12 mouse cellular contexts compared by ENCODE assay signal in the genomic region with DNA sequence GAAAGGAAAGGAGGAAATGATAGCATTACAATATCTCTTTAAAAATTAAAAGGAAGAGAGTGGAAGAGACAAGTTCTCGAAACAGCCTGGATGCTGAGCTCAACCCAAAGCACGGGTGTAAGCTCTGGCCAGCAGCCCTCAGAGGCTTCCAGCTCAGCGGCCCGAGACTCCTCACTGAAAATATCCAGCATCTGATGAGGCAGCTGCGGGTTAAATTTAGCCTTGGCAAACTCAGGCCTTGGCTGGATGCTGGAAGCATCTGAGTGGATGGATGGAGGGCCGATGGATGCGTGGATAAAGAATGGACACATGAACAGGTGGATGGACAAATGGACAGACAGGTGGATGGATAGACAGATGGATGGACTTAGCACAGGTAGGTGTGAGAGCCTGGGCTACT. TPM values are rescaled to one million over a fixed set of nuclear protein-coding genes. Genes with fewer than 3 reads are reported as not detected.
DNase-seq lines count a peak whose midpoint lies in the region; ATAC-seq and TF ChIP-seq lines count a peak whose summit lies in the region.
"Had no signal": no experiment of that assay in that cellular context is flagged by ENCODE, and none has a peak within 500 bp of the region (broad histone marks: within the 10 kb centered on the region; RNA-seq: fewer than 3 reads in every experiment).

No protein-coding gene starts in this region.

- no peaks in the 10 kb centered on the region for H3K36me3 ChIP-seq in midbrain, embryonic 13.5 days
- H3K36me3 ChIP-seq in midbrain, postnatal 0 days (ENCODE audit: insufficient read depth, low read length) = no peaks in the 10 kb centered on the region
- H3K36me3 ChIP-seq: limb, embryonic 15.5 days had no signal

- TF ChIP-seq CTCF in cerebellum, adult 2 months (IDR thresholded peaks at IDR 0.05; ENCODE audit: borderline replicate concordance, insufficient read depth, low read depth, low read length) = no peak
- TF ChIP-seq CTCF in midbrain, postnatal 0 days (IDR thresholded peaks at IDR 0.05) = no peak

- H3K27me3 ChIP-seq in cerebellum, adult 2 months (ENCODE audit: control insufficient read depth, insufficient read depth, low read length) = no peaks in the 10 kb centered on the region
- H3K27me3 ChIP-seq in midbrain, embryonic 13.5 days = no peaks in the 10 kb centered on the region
- 0 out of 2 replicates have a peak, but pooled peaks cover 3% of the 10 kb centered on the region for H3K27me3 ChIP-seq in midbrain, postnatal 0 days (ENCODE audit: insufficient read depth, low read length)
- H3K27me3 ChIP-seq: limb, embryonic 15.5 days had no signal

- H3K27ac ChIP-seq in cerebellum, adult 2 months (ENCODE audit: insufficient read depth, low read length) = no peak overlapping the region
- no peak overlapping the region for H3K27ac ChIP-seq in midbrain, embryonic 13.5 days
- H3K27ac ChIP-seq in midbrain, postnatal 0 days (ENCODE audit: low read depth, low read length) = no peak overlapping the region
- H3K27ac ChIP-seq: hindbrain, postnatal 0 days; limb, embryonic 15.5 days had no signal

- no peak for TF ChIP-seq POLR2A in cerebellum, adult 2 months (IDR thresholded peaks at IDR 0.05; ENCODE audit: borderline replicate concordance, insufficient read depth, low read length)

- peaks cover 6% of the 10 kb centered on the region for H3K4me1 ChIP-seq in cerebellum, adult 2 months (ENCODE audit: control insufficient read depth, insufficient read depth, low read length)
- peaks cover 5% of the 10 kb centered on the region; the same call in 1 of the 2 replicates for H3K4me1 ChIP-seq in midbrain, embryonic 13.5 days (replicated peaks)
- no peaks in the 10 kb centered on the region for H3K4me1 ChIP-seq in midbrain, postnatal 0 days (ENCODE audit: insufficient read depth, low read length)
- H3K4me1 ChIP-seq: limb, embryonic 15.5 days had no signal

- WGBS in cerebellum, adult 2 months = 5% methylated on average over 7 of the region's 7 CpGs
- WGBS in midbrain, embryonic 13.5 days = 84% methylated on average over 7 of the region's 7 CpGs
- WGBS in midbrain, postnatal 0 days = 76% methylated on average over 7 of the region's 7 CpGs

- H3K9me3 ChIP-seq in midbrain, embryonic 13.5 days = no peaks in the 10 kb centered on the region
- no peaks in the 10 kb centered on the region for H3K9me3 ChIP-seq in midbrain, postnatal 0 days (ENCODE audit: low read length)
- H3K9me3 ChIP-seq: limb, embryonic 15.5 days had no signal

- H3K4me3 ChIP-seq in cerebellum, adult 2 months (replicated peaks; ENCODE audit: insufficient read depth, low read depth, low read length) = no peak overlapping the region
- no peak overlapping the region for H3K4me3 ChIP-seq in midbrain, embryonic 13.5 days (replicated peaks)
- no peak overlapping the region for H3K4me3 ChIP-seq in midbrain, postnatal 0 days (ENCODE audit: low read depth, low read length)
- H3K4me3 ChIP-seq: limb, embryonic 15.5 days had no signal

- H3K9ac ChIP-seq in midbrain, embryonic 13.5 days (replicated peaks) = peak overlapping the region; percentile 20; the same call in 1 of the 2 replicates
- no peak overlapping the region for H3K9ac ChIP-seq in midbrain, postnatal 0 days (replicated peaks; ENCODE audit: low read length, poor library complexity, severe bottlenecking)
- H3K9ac ChIP-seq: limb, embryonic 15.5 days had no signal

- DNase-seq in cerebellum, adult 2 months = peak; percentile 39 to 47
- DNase-seq in cerebellum, adult 9-11 months = no peak
- no peak for DNase-seq in midbrain, postnatal 0 days (ENCODE audit: low spot score)
- DNase-seq in left cerebral cortex, postnatal 36 days (ENCODE audit: low spot score in 2 of 2) = peak; percentile 35 to 41
- DNase-seq in retina, embryonic 14.5 days (ENCODE audit: low spot score) = no peak
- DNase-seq in ovary, adult 18-20 months (ENCODE audit: low spot score) = no peak
- DNase-seq in spleen, postnatal 10 days (ENCODE audit: low spot score in 2 of 2) = no peak
- DNase-seq: kidney, postnatal 14 days; thymus, adult 2 months had no signal

- intact Hi-C loops in left cerebral cortex, postnatal 36 days (cut with DNase I) = loop anchor here (5.0 to 10.0 kb wide), 2 partner anchors 512 to 604 kb away; no protein-coding TSS in a partner anchor

- no peak overlapping the region for H3K4me2 ChIP-seq in midbrain, embryonic 13.5 days (replicated peaks)
- no peak overlapping the region for H3K4me2 ChIP-seq in midbrain, postnatal 0 days (ENCODE audit: low read depth, low read length, poor library complexity, severe bottlenecking)
- H3K4me2 ChIP-seq: limb, embryonic 15.5 days had no signal

- ATAC-seq in midbrain, embryonic 13.5 days = no peak
- no peak for ATAC-seq in midbrain, postnatal 0 days (ENCODE audit: low FRiP score)

RNA-seq across cellular contexts. Expression of gene Sypl, which starts 57.2 kb away (rescaled TPM):
- 53.6 and 54.7 TPM in 2 replicates for polyA plus RNA-seq in cerebellum, adult 2 months (2012; rRNA removed)
- 33.3 and 36.8 TPM in 2 replicates for polyA plus RNA-seq in midbrain, embryonic 13.5 days (2015; fragmentation: Nextera tagmentation; extraction: Ambion mirVana)
- 15.2 and 19.3 TPM in 2 replicates for total RNA-seq in midbrain, postnatal 0 days (2014; rRNA removed)
- polyA plus RNA-seq in midbrain, postnatal 0 days (2015; fragmentation: Nextera tagmentation; extraction: Ambion mirVana) = 35.2 and 37.1 TPM in 2 replicates
- 10 to 100 TPM; 34.9 to 37.2 TPM for total RNA-seq in left cerebral cortex, postnatal 36 days (2021)

Comparison
In these comparisons a context has a peak if more than half of its experiments do, and no peak if none do; other contexts are left out.
1. DNase-seq: peak in cerebellum, adult 2 months (2 of 2) and left cerebral cortex, postnatal 36 days (2 of 2); none in cerebellum, adult 9-11 months (single experiment), midbrain, postnatal 0 days (single experiment), retina, embryonic 14.5 days (single experiment), ovary, adult 18-20 months (single experiment) and spleen, postnatal 10 days (0 of 2).